7 mouse cellular contexts compared by ENCODE assay signal in genomic region chr5:65335298-65336074, GRCm38 (mm10). TPM values are rescaled to one million over a fixed set of nuclear protein-coding genes. Genes with fewer than 3 reads are reported as not detected.
DNase-seq lines count a peak whose midpoint lies in the region; ATAC-seq lines count a peak whose summit lies in the region.

Gene Rfc1, minus strand, starts transcription at chr5:65335670.

- H3K9me3 ChIP-seq in embryonic facial prominence, embryonic 11.5 days (replicated peaks; ENCODE audit: control insufficient read depth, low read length) = no peaks in the 10 kb centered on the region
- H3K9me3 ChIP-seq in limb, embryonic 10.5 days (replicated peaks) = no peaks in the 10 kb centered on the region
- H3K9me3 ChIP-seq in midbrain, embryonic 13.5 days = no peaks in the 10 kb centered on the region

- H3K36me3 ChIP-seq in embryonic facial prominence, embryonic 11.5 days (replicated peaks; ENCODE audit: control insufficient read depth, insufficient read depth, low read depth, low read length) = no peaks in the 10 kb centered on the region
- peaks cover 29% of the 10 kb centered on the region for H3K36me3 ChIP-seq in limb, embryonic 10.5 days
- no peaks in the 10 kb centered on the region for H3K36me3 ChIP-seq in midbrain, embryonic 13.5 days

- H3K4me1 ChIP-seq in embryonic facial prominence, embryonic 11.5 days (ENCODE audit: control insufficient read depth, insufficient read depth, low read length) = no peaks in the 10 kb centered on the region
- peaks cover 12% of the 10 kb centered on the region for H3K4me1 ChIP-seq in limb, embryonic 10.5 days
- peaks cover 8% of the 10 kb centered on the region for H3K4me1 ChIP-seq in midbrain, embryonic 13.5 days (replicated peaks)

- under 1% methylated on average over 65 of the region's 65 CpGs for WGBS in embryonic facial prominence, embryonic 11.5 days
- under 1% methylated on average over 65 of the region's 65 CpGs for WGBS in limb, embryonic 10.5 days
- WGBS in midbrain, embryonic 13.5 days = under 1% methylated on average over 65 of the region's 65 CpGs

- H3K4me2 ChIP-seq in embryonic facial prominence, embryonic 11.5 days (ENCODE audit: low read depth, low read length) = peak within 1 kb of the TSS; percentile 51
- peak within 1 kb of the TSS; percentile 87 for H3K4me2 ChIP-seq in midbrain, embryonic 13.5 days (replicated peaks)

- peak; percentile 97 for ATAC-seq in embryonic facial prominence, embryonic 11.5 days (replicated peaks; ENCODE audit: insufficient number of reproducible peaks, low FRiP score, low TSS enrichment, low read depth)
- ATAC-seq in granulocyte monocyte progenitor cell, adult 5-6 weeks (replicated peaks; ENCODE audit: poor library complexity, severe bottlenecking) = peak; percentile 98
- peak; percentile 99 for ATAC-seq in midbrain, embryonic 13.5 days

- peak within 1 kb of the TSS; percentile 67 for H3K27ac ChIP-seq in embryonic facial prominence, embryonic 11.5 days (replicated peaks; ENCODE audit: low read depth, low read length)
- H3K27ac ChIP-seq in limb, embryonic 10.5 days = peak within 1 kb of the TSS; percentile 92
- H3K27ac ChIP-seq in midbrain, embryonic 13.5 days = peak within 1 kb of the TSS; percentile 69

- no peaks in the 10 kb centered on the region for H3K27me3 ChIP-seq in embryonic facial prominence, embryonic 11.5 days (ENCODE audit: control insufficient read depth, insufficient read depth, low read length)
- H3K27me3 ChIP-seq in limb, embryonic 10.5 days (ENCODE audit: low read depth, poor library complexity, severe bottlenecking) = no peaks in the 10 kb centered on the region
- H3K27me3 ChIP-seq in midbrain, embryonic 13.5 days = no peaks in the 10 kb centered on the region

- H3K9ac ChIP-seq in embryonic facial prominence, embryonic 11.5 days (replicated peaks; ENCODE audit: low read length) = peak within 1 kb of the TSS; percentile 94
- peak within 1 kb of the TSS; percentile 76 for H3K9ac ChIP-seq in midbrain, embryonic 13.5 days (replicated peaks)

- DNase-seq in adrenal gland, postnatal 14 days = peak; percentile 93
- peak; percentile 95 for DNase-seq in embryonic facial prominence, embryonic 11.5 days (ENCODE audit: low spot score)
- peak; percentile 88 for DNase-seq in kidney, adult 11 months
- DNase-seq in limb, embryonic 10.5 days (ENCODE audit: low spot score) = peak; percentile 95
- DNase-seq in spleen, adult 12 weeks (ENCODE audit: low spot score) = peak; percentile 89

- peak within 1 kb of the TSS; percentile 90 for H3K4me3 ChIP-seq in embryonic facial prominence, embryonic 11.5 days (ENCODE audit: low read depth, low read length)
- H3K4me3 ChIP-seq in limb, embryonic 10.5 days = peak within 1 kb of the TSS; percentile 84
- H3K4me3 ChIP-seq in midbrain, embryonic 13.5 days (replicated peaks) = peak within 1 kb of the TSS; percentile 91

RNA-seq across cellular contexts. Expression of gene Rfc1, which starts in this region (rescaled TPM):
- total RNA-seq in adrenal gland, postnatal 14 days (2021) = 59.4 and 60.3 TPM in 2 replicates
- polyA plus RNA-seq in embryonic facial prominence, embryonic 11.5 days (2014; fragmentation: Nextera tagmentation; extraction: Ambion mirVana) = 125 and 131 TPM in 2 replicates
- 78.7 and 111 TPM in 2 replicates for total RNA-seq in granulocyte monocyte progenitor cell, adult 5-6 weeks (2014; fragmentation: Nextera tagmentation)
- 128 and 130 TPM in 2 replicates for total RNA-seq in granulocyte monocyte progenitor cell, adult 5-6 weeks (2017)
- polyA plus RNA-seq in limb, embryonic 10.5 days (2016; fragmentation: Nextera tagmentation; extraction: Ambion mirVana) = 90.3 and 103 TPM in 2 replicates
- 35.4 and 42.8 TPM in 2 replicates for polyA plus RNA-seq in midbrain, embryonic 13.5 days (2015; fragmentation: Nextera tagmentation; extraction: Ambion mirVana)

Comparison
In these comparisons a context has a peak if more than half of its experiments do, and no peak if none do; other contexts are left out.
1. Peak in every context shown above with its lines: DNase-seq, ATAC-seq, H3K4me3 ChIP-seq and H3K27ac ChIP-seq.